Comparison of ENCODE assay signal across 8 mouse cellular contexts in the genomic region with DNA sequence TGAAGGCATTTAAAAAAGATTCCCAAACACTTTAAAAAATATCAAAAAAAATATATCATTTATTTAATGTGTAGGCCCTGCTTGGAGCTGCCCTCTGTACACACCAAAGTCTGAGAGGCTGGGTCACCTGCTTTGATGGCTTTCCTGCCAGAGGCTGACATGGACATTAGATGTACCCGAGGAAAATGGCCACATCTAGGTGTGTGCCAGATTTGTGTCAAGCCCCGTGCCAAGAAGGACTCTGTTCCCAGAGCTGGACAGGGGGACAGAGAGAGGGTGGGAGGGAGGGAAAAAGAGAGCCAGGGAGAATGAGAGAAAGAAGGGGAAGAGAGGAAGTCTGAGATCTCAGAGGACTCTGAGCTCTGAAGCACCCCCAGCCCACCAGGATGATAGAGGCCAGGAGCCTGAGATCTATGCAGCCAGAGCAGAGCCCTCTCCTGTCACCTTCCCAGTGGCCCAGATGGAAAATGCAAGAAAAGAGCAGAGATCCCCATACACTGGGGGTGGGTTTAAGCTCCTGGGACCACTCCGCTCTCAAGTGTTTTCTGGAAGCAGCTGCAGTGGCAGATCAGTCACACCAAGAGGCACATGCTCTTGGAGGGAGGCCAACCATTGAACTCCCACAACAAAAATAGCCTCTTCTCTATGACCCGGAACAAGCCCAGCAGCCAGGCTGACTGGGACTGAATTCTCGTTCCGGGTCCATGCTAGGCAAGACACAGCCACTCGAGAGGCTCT. TPM values are rescaled to one million over a fixed set of nuclear protein-coding genes. Genes with fewer than 3 reads are reported as not detected.
DNase-seq lines count a peak whose midpoint lies in the region; ATAC-seq and TF ChIP-seq lines count a peak whose summit lies in the region.

No protein-coding gene starts in this region.

- WGBS in embryonic facial prominence, embryonic 12.5 days: 67% methylated on average over 7 of the region's 7 CpGs
- WGBS in embryonic facial prominence, embryonic 10.5 days: 82% methylated on average over 7 of the region's 7 CpGs
- under 1% methylated on average over 7 of the region's 7 CpGs for WGBS in cerebellum, adult 2 months
- 5% methylated on average over 7 of the region's 7 CpGs for WGBS in heart, adult 2 months
- 59% methylated on average over 7 of the region's 7 CpGs for WGBS in limb, embryonic 13.5 days

- no peaks in the 10 kb centered on the region; the same call in 1 of the 2 replicates for H3K79me2 ChIP-seq in heart, adult 2 months (replicated peaks; ENCODE audit: control insufficient read depth, insufficient read depth, low read length)

- peak; percentile 95 for TF ChIP-seq EP300 in heart, adult 2 months (IDR thresholded peaks at IDR 0.05; ENCODE audit: insufficient read depth, low read depth, low read length)

- peaks cover 51% of the 10 kb centered on the region for H3K36me3 ChIP-seq in embryonic facial prominence, embryonic 12.5 days
- H3K36me3 ChIP-seq in embryonic facial prominence, embryonic 10.5 days (replicated peaks): peaks cover 60% of the 10 kb centered on the region
- peaks cover 9% of the 10 kb centered on the region for H3K36me3 ChIP-seq in heart, adult 2 months (ENCODE audit: control insufficient read depth, insufficient read depth, low read length)
- H3K36me3 ChIP-seq in limb, embryonic 13.5 days: peaks cover 48% of the 10 kb centered on the region

- TF ChIP-seq POLR2A in cerebellum, adult 2 months (IDR thresholded peaks at IDR 0.05; ENCODE audit: borderline replicate concordance, insufficient read depth, low read length): no peak
- peak; percentile 43 for TF ChIP-seq POLR2A in heart, adult 2 months (IDR thresholded peaks at IDR 0.05; ENCODE audit: insufficient read depth, low read depth, low read length)

- H3K4me1 ChIP-seq in embryonic facial prominence, embryonic 12.5 days: peaks cover 6% of the 10 kb centered on the region; the same call in 1 of the 2 replicates
- H3K4me1 ChIP-seq in embryonic facial prominence, embryonic 10.5 days: no peaks in the 10 kb centered on the region
- peaks cover 26% of the 10 kb centered on the region for H3K4me1 ChIP-seq in cerebellum, adult 2 months (ENCODE audit: control insufficient read depth, insufficient read depth, low read length)
- H3K4me1 ChIP-seq in heart, adult 2 months (ENCODE audit: control insufficient read depth, insufficient read depth, low read length): peaks cover 16% of the 10 kb centered on the region
- peaks cover 11% of the 10 kb centered on the region for H3K4me1 ChIP-seq in limb, embryonic 13.5 days

- no peak overlapping the region for H3K4me3 ChIP-seq in embryonic facial prominence, embryonic 12.5 days
- H3K4me3 ChIP-seq in embryonic facial prominence, embryonic 10.5 days: no peak overlapping the region
- H3K4me3 ChIP-seq in cerebellum, adult 2 months (replicated peaks; ENCODE audit: insufficient read depth, low read depth, low read length): no peak overlapping the region
- no peak overlapping the region for H3K4me3 ChIP-seq in heart, adult 2 months
- H3K4me3 ChIP-seq in limb, embryonic 13.5 days: no peak overlapping the region

- no peak for TF ChIP-seq CTCF in cerebellum, adult 2 months (IDR thresholded peaks at IDR 0.05; ENCODE audit: borderline replicate concordance, insufficient read depth, low read depth, low read length)
- TF ChIP-seq CTCF in heart, adult 2 months (IDR thresholded peaks at IDR 0.05): no peak

- H3K27ac ChIP-seq in embryonic facial prominence, embryonic 12.5 days: peak overlapping the region; percentile 32; the same call in 1 of the 2 replicates
- H3K27ac ChIP-seq in embryonic facial prominence, embryonic 10.5 days (replicated peaks): no peak overlapping the region
- H3K27ac ChIP-seq in cerebellum, adult 2 months (ENCODE audit: insufficient read depth, low read length): peak overlapping the region; percentile 85
- H3K27ac ChIP-seq in heart, adult 2 months: peak overlapping the region; percentile 94
- H3K27ac ChIP-seq in limb, embryonic 13.5 days: no peak overlapping the region; the same call in 1 of the 2 replicates

- no peaks in the 10 kb centered on the region for H3K27me3 ChIP-seq in embryonic facial prominence, embryonic 12.5 days
- H3K27me3 ChIP-seq in embryonic facial prominence, embryonic 10.5 days (replicated peaks; ENCODE audit: low read depth, poor library complexity, severe bottlenecking): no peaks in the 10 kb centered on the region
- H3K27me3 ChIP-seq in cerebellum, adult 2 months (ENCODE audit: control insufficient read depth, insufficient read depth, low read length): no peaks in the 10 kb centered on the region
- no peaks in the 10 kb centered on the region for H3K27me3 ChIP-seq in heart, adult 2 months (ENCODE audit: control insufficient read depth, insufficient read depth, low read length)
- H3K27me3 ChIP-seq in limb, embryonic 13.5 days: no peaks in the 10 kb centered on the region

- no peak overlapping the region for H3K4me2 ChIP-seq in embryonic facial prominence, embryonic 12.5 days (replicated peaks)
- H3K4me2 ChIP-seq in limb, embryonic 13.5 days (replicated peaks): no peak overlapping the region

- no peak for DNase-seq in embryonic facial prominence, embryonic 10.5 days (ENCODE audit: low spot score)
- peak; percentile 62 to 76 for DNase-seq in cerebellum, adult 2 months
- DNase-seq in heart, adult 2 months: peak; percentile 73 to 85
- peak; percentile 84 to 88 for DNase-seq in kidney, adult 8-10 months
- DNase-seq in right cerebral cortex, postnatal 4 days: peak; percentile 39
- no peak for DNase-seq in thymus, postnatal 14 days

- no peak overlapping the region for H3K9ac ChIP-seq in embryonic facial prominence, embryonic 12.5 days
- H3K9ac ChIP-seq in heart, adult 2 months (ENCODE audit: low read depth, low read length): no peak overlapping the region
- no peak overlapping the region for H3K9ac ChIP-seq in limb, embryonic 13.5 days

- intact Hi-C loops in heart, adult 2 months (cut with DNase I): no loop called here

- H3K9me3 ChIP-seq in embryonic facial prominence, embryonic 12.5 days: no peaks in the 10 kb centered on the region
- H3K9me3 ChIP-seq in embryonic facial prominence, embryonic 10.5 days: no peaks in the 10 kb centered on the region
- H3K9me3 ChIP-seq in limb, embryonic 13.5 days: no peaks in the 10 kb centered on the region

- ATAC-seq in embryonic facial prominence, embryonic 12.5 days (ENCODE audit: insufficient number of reproducible peaks, insufficient read depth, low FRiP score, low TSS enrichment): no peak
- peak; percentile 45; the same call in 1 of the 2 replicates for ATAC-seq in limb, embryonic 13.5 days (ENCODE audit: low FRiP score, low read depth)

RNA-seq across cellular contexts. Expression of gene Slc25a34, which starts 19.7 kb away (rescaled TPM):
- not detected in 2 replicates for polyA plus RNA-seq in embryonic facial prominence, embryonic 12.5 days (2016; fragmentation: Nextera tagmentation; extraction: Ambion mirVana)
- 0.09 TPM in 1 of 2 replicates, not detected in the other for polyA plus RNA-seq in embryonic facial prominence, embryonic 10.5 days (2016; fragmentation: Nextera tagmentation; extraction: Ambion mirVana)
- polyA plus RNA-seq in cerebellum, adult 2 months (2012; rRNA removed): 7.7 and 9.5 TPM in 2 replicates
- total RNA-seq in heart, adult 2 months (2021): 100 to 1,000 TPM; 118 to 132 TPM
- polyA plus RNA-seq in heart, adult 2 months (2012; rRNA removed): 183 and 258 TPM in 2 replicates
- polyA plus RNA-seq in limb, embryonic 13.5 days (2015; fragmentation: Nextera tagmentation; extraction: Ambion mirVana): not detected in 2 replicates

RNA-seq across cellular contexts. Expression of gene Plekhm2, which starts 21.4 kb away (rescaled TPM):
- polyA plus RNA-seq in embryonic facial prominence, embryonic 12.5 days (2016; fragmentation: Nextera tagmentation; extraction: Ambion mirVana): 9.8 and 10.6 TPM in 2 replicates
- 4.9 and 5.2 TPM in 2 replicates for polyA plus RNA-seq in embryonic facial prominence, embryonic 10.5 days (2016; fragmentation: Nextera tagmentation; extraction: Ambion mirVana)
- 124 and 130 TPM in 2 replicates for polyA plus RNA-seq in cerebellum, adult 2 months (2012; rRNA removed)
- 100 to 1,000 TPM in 1 of 2 experiments, 10 to 100 TPM in 1; 95.2 to 126 TPM for total RNA-seq in heart, adult 2 months (2021)
- 111 and 144 TPM in 2 replicates for polyA plus RNA-seq in heart, adult 2 months (2012; rRNA removed)
- 7.9 and 8.7 TPM in 2 replicates for polyA plus RNA-seq in limb, embryonic 13.5 days (2015; fragmentation: Nextera tagmentation; extraction: Ambion mirVana)

RNA-seq across cellular contexts. Expression of gene Tmem82, which starts 24.9 kb away (rescaled TPM):
- 0.54 and 0.56 TPM in 2 replicates for polyA plus RNA-seq in embryonic facial prominence, embryonic 12.5 days (2016; fragmentation: Nextera tagmentation; extraction: Ambion mirVana)
- polyA plus RNA-seq in embryonic facial prominence, embryonic 10.5 days (2016; fragmentation: Nextera tagmentation; extraction: Ambion mirVana): 1.5 and 2.1 TPM in 2 replicates
- polyA plus RNA-seq in cerebellum, adult 2 months (2012; rRNA removed): 0.57 and 0.73 TPM in 2 replicates
- 10 to 100 TPM; 16.5 to 20.2 TPM for total RNA-seq in heart, adult 2 months (2021)
- 35.5 and 36.6 TPM in 2 replicates for polyA plus RNA-seq in heart, adult 2 months (2012; rRNA removed)
- 0.38 and 0.66 TPM in 2 replicates for polyA plus RNA-seq in limb, embryonic 13.5 days (2015; fragmentation: Nextera tagmentation; extraction: Ambion mirVana)

RNA-seq across cellular contexts. Expression of gene Fblim1, which starts 37.4 kb away (rescaled TPM):
- 71.3 and 77.2 TPM in 2 replicates for polyA plus RNA-seq in embryonic facial prominence, embryonic 12.5 days (2016; fragmentation: Nextera tagmentation; extraction: Ambion mirVana)
- polyA plus RNA-seq in embryonic facial prominence, embryonic 10.5 days (2016; fragmentation: Nextera tagmentation; extraction: Ambion mirVana): 56.3 and 68.1 TPM in 2 replicates
- polyA plus RNA-seq in cerebellum, adult 2 months (2012; rRNA removed): 2.3 and 2.6 TPM in 2 replicates
- 100 to 1,000 TPM; 236 to 263 TPM for total RNA-seq in heart, adult 2 months (2021)
- 297 and 303 TPM in 2 replicates for polyA plus RNA-seq in heart, adult 2 months (2012; rRNA removed)
- 62.4 and 67.7 TPM in 2 replicates for polyA plus RNA-seq in limb, embryonic 13.5 days (2015; fragmentation: Nextera tagmentation; extraction: Ambion mirVana)

RNA-seq across cellular contexts. Expression of gene Rsc1a1, which starts 42.1 kb away (rescaled TPM):
- 1.5 TPM in 1 of 2 replicates, not detected in the other for polyA plus RNA-seq in embryonic facial prominence, embryonic 12.5 days (2016; fragmentation: Nextera tagmentation; extraction: Ambion mirVana)
- polyA plus RNA-seq in embryonic facial prominence, embryonic 10.5 days (2016; fragmentation: Nextera tagmentation; extraction: Ambion mirVana): 1.1 and 2.3 TPM in 2 replicates
- polyA plus RNA-seq in cerebellum, adult 2 months (2012; rRNA removed): 7.4 and 8.1 TPM in 2 replicates
- total RNA-seq in heart, adult 2 months (2021): not detected
- 4.6 and 8.8 TPM in 2 replicates for polyA plus RNA-seq in heart, adult 2 months (2012; rRNA removed)
- polyA plus RNA-seq in limb, embryonic 13.5 days (2015; fragmentation: Nextera tagmentation; extraction: Ambion mirVana): 1.3 TPM in 1 of 2 replicates, not detected in the other

Comparison
In these comparisons a context has a peak if more than half of its experiments do, and no peak if none do; other contexts are left out.
1. H3K27ac ChIP-seq: peak in embryonic facial prominence, embryonic 12.5 days (single experiment), cerebellum, adult 2 months (single experiment) and heart, adult 2 months (single experiment); none in embryonic facial prominence, embryonic 10.5 days (single experiment) and limb, embryonic 13.5 days (single experiment).
2. DNase-seq: peak in cerebellum, adult 2 months (2 of 2), heart, adult 2 months (2 of 2), kidney, adult 8-10 months (2 of 2) and right cerebral cortex, postnatal 4 days (single experiment); none in embryonic facial prominence, embryonic 10.5 days (single experiment) and thymus, postnatal 14 days (single experiment).
3. RNA of gene Slc25a34, which starts 19.7 kb away (polyA plus RNA-seq): 183 to 258 TPM in heart, adult 2 months; 7.7 to 9.5 TPM in cerebellum, adult 2 months, 0.09 TPM in embryonic facial prominence, embryonic 10.5 days, not detected in embryonic facial prominence, embryonic 12.5 days and not detected in limb, embryonic 13.5 days; every median in the first group is over 10 times any median in the second.
4. RNA of gene Tmem82, which starts 24.9 kb away (polyA plus RNA-seq): 35.5 to 36.6 TPM in heart, adult 2 months; 1.5 to 2.1 TPM in embryonic facial prominence, embryonic 10.5 days, 0.57 to 0.73 TPM in cerebellum, adult 2 months, 0.54 to 0.56 TPM in embryonic facial prominence, embryonic 12.5 days and 0.38 to 0.66 TPM in limb, embryonic 13.5 days; every median in the first group is over 10 times any median in the second.